Mouse (Mus musculus): ENCODE data around the gene Gm10720. TPM values are rescaled to one million over a fixed set of nuclear protein-coding genes. Genes with fewer than 3 reads are reported as not detected.
"Not testable (repeated sequence)": the region's sequence is repeated elsewhere in the genome, so short reads cannot be mapped to it uniquely, and the experiment has no call there.

Gene Gm10720
- polyA plus RNA-seq, 1 experiment from 2014 or later: not detected

DNA sequence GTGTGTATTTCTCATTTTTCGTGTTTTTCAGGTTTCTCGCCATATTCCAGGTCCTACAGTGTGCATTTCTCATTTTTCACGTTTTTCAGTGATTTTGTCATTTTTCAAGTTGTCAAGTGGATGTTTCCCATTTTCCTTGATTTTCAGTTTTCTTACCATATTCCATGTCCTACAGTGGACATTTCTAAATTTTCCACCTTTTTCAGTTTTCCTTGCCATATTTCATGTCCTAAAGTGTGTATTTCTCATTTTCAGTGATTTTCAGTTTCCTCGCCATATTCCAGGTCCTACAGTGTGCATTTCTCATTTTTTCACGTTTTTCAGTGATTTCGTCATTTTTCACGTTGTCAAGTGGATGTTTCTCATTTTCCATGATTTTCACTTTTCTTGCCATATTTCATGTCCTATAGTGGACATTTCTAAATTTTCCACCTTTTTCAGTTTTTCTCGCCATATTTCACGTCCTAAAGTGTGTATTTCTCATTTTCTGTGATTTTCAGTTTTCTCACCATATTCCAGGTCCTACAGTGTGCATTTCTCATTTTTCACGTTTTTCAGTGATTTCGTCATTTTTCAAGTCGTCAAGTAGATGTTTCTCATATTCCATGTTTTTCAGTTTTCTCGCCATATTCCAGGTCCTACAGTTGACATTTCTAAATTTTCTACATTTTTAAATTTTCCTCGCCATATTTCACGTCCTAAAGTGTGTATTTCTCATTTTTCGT is 14.0 kb downstream of the Gm10720 start:
- WGBS: 67% methylated on average over 14 of the region's 16 CpGs
- not testable (repeated sequence) for H3K4me2 ChIP-seq; H3K9me3 ChIP-seq; H3K9ac ChIP-seq; H3K4me3 ChIP-seq; H3K27me3 ChIP-seq; H3K4me1 ChIP-seq (replicated peaks); H3K36me3 ChIP-seq; ATAC-seq (ENCODE audit: low read depth); H3K27ac ChIP-seq (replicated peaks)

DNA sequence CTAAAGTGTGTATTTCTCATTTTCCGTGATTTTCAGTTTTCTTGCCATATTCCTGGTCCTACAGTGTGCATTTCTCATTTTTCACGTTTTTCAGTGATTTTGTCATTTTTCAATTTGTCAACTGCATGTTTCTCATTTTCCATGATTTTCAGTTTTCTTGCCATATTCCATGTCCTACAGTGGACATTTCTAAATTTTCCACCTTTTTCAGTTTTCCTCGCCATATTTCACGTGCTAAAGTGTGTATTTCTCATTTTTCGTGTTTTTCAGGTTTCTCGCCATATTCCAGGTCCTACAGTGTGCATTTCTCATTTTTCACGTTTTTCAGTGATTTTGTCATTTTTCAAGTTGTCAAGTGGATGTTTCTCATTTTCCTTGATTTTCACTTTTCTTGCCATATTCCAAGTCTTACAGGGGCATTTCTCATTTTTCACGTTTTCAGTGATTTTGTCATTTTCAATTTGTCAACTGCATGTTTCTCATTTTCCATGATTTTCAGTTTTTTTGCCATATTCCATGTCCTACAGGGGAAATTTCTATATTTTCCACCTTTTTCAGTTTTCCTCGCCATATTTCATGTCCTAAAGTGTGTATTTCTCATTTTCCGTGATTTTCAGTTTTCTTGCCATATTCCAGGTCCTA is 15.3 kb downstream of the Gm10720 start:
- H3K9me3 ChIP-seq; H3K27ac ChIP-seq (replicated peaks); H3K4me3 ChIP-seq; H3K4me1 ChIP-seq (replicated peaks); H3K9ac ChIP-seq; H3K36me3 ChIP-seq; H3K4me2 ChIP-seq; H3K27me3 ChIP-seq: not testable (repeated sequence)
- WGBS: 63% methylated on average over 3 of the region's 10 CpGs
- 0 out of 2 replicates have a peak, but pooled peaks have one; percentile 45 for ATAC-seq (ENCODE audit: low read depth)

DNA sequence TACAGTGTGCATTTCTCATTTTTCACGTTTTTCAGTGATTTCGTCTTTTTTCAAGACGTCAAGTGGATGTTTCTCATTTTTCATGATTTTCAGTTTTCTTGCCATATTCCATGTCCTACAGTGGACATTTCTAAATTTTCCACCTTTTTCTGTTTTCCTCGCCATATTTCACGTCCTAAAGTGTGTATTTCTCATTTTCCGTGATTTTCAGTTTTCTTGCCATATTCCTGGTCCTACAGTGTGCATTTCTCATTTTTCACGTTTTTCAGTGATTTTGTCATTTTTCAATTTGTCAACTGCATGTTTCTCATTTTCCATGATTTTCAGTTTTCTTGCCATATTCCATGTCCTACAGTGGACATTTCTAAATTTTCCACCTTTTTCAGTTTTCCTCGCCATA is 18.8 kb downstream of the Gm10720 start, which contains the start of gene Gm17535:
Gene Gm17535, plus strand, starts transcription at position 301 of the 400 bp plus-strand sequence.
- not testable (repeated sequence) for H3K27me3 ChIP-seq; H3K4me1 ChIP-seq (replicated peaks); ATAC-seq (ENCODE audit: low read depth); H3K9me3 ChIP-seq; H3K4me3 ChIP-seq; H3K4me2 ChIP-seq; H3K9ac ChIP-seq; H3K27ac ChIP-seq (replicated peaks); H3K36me3 ChIP-seq
- 59% methylated on average over 2 of the region's 8 CpGs for WGBS

DNA sequence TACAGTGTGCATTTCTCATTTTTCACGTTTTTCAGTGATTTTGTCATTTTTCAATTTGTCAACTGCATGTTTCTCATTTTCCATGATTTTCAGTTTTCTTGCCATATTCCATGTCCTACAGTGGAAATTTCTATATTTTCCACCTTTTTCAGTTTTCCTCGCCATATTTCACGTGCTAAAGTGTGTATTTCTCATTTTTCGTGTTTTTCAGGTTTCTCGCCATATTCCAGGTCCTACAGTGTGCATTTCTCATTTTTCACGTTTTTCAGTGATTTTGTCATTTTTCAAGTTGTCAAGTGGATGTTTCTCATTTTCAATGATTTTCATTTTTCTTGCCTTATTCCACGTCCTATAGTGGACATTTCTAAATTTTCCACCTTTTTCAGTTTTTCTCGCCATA is 21.1 kb downstream of the Gm10720 start, which contains the start of gene Gm10715:
Gene Gm10715, plus strand, starts transcription at position 301 of the 400 bp plus-strand sequence.
- H3K9me3 ChIP-seq; H3K4me1 ChIP-seq (replicated peaks); H3K36me3 ChIP-seq; ATAC-seq (ENCODE audit: low read depth); H3K9ac ChIP-seq; H3K4me3 ChIP-seq; H3K4me2 ChIP-seq; H3K27ac ChIP-seq (replicated peaks); H3K27me3 ChIP-seq: not testable (repeated sequence)
- 76% methylated on average over 8 of the region's 8 CpGs for WGBS

DNA sequence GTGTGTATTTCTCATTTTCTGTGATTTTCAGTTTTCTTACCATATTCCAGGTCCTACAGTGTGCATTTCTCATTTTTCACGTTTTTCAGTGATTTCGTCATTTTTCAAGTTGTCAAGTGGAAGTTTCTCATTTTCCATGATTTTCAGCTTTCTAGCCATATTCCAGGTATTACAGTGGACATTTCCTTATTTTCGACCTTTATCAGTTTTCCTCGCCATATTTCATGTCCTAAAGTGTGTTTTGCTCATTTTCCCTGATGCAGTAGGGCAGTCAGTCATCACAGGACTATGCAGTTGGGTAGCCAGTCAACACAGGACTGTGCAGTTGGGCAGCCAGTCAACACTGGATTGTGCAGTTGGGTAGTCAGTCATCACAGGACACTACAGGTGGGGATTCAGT is 22.7 kb downstream of the Gm10720 start:
- ATAC-seq (ENCODE audit: low read depth); H3K36me3 ChIP-seq; H3K9me3 ChIP-seq; H3K27me3 ChIP-seq; H3K27ac ChIP-seq (replicated peaks); H3K4me2 ChIP-seq; H3K4me1 ChIP-seq (replicated peaks); H3K9ac ChIP-seq; H3K4me3 ChIP-seq: not testable (repeated sequence)
- 62% methylated on average over 4 of the region's 4 CpGs for WGBS

Small RNA genes within 50 kb of the gene (microRNA-seq; reads per million reads assigned to microRNA genes)
- not detected for gene Mir101c

Other genes with a start within 250 kb of the Gm10720 start
- gene Gm10722, start 14.7 kb upstream of the Gm10720 start, polyA plus RNA-seq (2015; fragmentation: Nextera tagmentation; extraction: Ambion mirVana): not detected in 2 replicates
- gene Gm11168, start 12.3 kb upstream of the Gm10720 start, polyA plus RNA-seq (2015; fragmentation: Nextera tagmentation; extraction: Ambion mirVana): not detected in 2 replicates
- not detected in 2 replicates for gene Gm10721, start 2.5 kb upstream of the Gm10720 start, polyA plus RNA-seq (2015; fragmentation: Nextera tagmentation; extraction: Ambion mirVana)
- 0.47 TPM in 1 of 2 replicates, not detected in the other for gene Gm10719, start 1.8 kb downstream of the Gm10720 start, polyA plus RNA-seq (2015; fragmentation: Nextera tagmentation; extraction: Ambion mirVana)
- gene Gm10718, start 7.9 kb downstream of the Gm10720 start, polyA plus RNA-seq (2015; fragmentation: Nextera tagmentation; extraction: Ambion mirVana): not detected in 2 replicates
- 0.70 TPM in 1 of 2 replicates, not detected in the other for gene Gm10717, start 9.8 kb downstream of the Gm10720 start, polyA plus RNA-seq (2015; fragmentation: Nextera tagmentation; extraction: Ambion mirVana)
- gene Gm17535, start 18.9 kb downstream of the Gm10720 start, polyA plus RNA-seq (2015; fragmentation: Nextera tagmentation; extraction: Ambion mirVana): not detected in 2 replicates
- gene Gm10715, start 21.2 kb downstream of the Gm10720 start, polyA plus RNA-seq (2015; fragmentation: Nextera tagmentation; extraction: Ambion mirVana): not detected in 2 replicates

Data from neural tube, embryonic 13.5 days (tissue).